Mouse (Mus musculus): ENCODE results near the gene Plin4. TPM values are rescaled to one million over a fixed set of nuclear protein-coding genes. Genes with fewer than 3 reads are reported as not detected.
A peak's percentile ranks its signal among the peaks of the same experiment; 100 is the strongest.

Gene Plin4
- total RNA-seq (2021), result 1 to 10 TPM; 5.0 to 7.4 TPM
- long read RNA-seq, experiment 1, partial matches to known transcripts, result 1 of 1 reads
- long read RNA-seq, experiment 1, other reads (novel, unspliced or antisense), result 0 of 1 reads
- long read RNA-seq, experiment 2, result 0 reads

GRCm38 (mm10) chr17:56109219-56110051 is at the start of gene Plin4:
Gene Plin4 (minus strand): TSS chr17:56109803.
- Histone ChIP-seq H3K27ac (peak within 1 kb of the TSS; percentile 72), H3K4me3 (peak within 1 kb of the TSS; percentile 1; the same call in 1 of the 2 replicates)
- no peak for TF ChIP-seq CTCF (IDR thresholded peaks at IDR 0.05)
- DNase-seq (ENCODE audit: extremely low spot score in 1 of 2, low spot score in 2 of 2), result no peak
- intact Hi-C loops (cut with DNase I), result no loop called here

DNA sequence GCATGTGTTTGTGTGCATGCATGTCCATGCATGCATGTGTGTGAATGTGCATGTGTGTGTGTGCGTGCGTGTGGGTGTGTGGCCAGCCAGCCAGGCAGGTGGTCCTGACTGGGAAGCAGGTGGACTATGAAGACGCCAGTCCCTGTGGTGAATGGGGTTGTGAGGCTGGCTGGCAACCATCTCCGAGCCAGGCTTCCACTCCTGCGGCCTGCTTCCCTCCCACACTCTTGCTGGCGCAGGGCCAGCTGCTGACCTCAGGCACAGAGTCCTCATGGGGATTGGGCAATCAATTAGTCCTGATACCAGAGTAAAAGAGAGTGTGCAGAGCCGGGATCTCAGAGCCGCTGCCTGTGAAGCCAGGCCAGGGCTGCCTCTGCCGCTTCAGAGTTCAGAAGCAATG is 44.0 kb upstream of the Plin4 start:
- Histone ChIP-seq H3K4me3 (no peak overlapping the region), H3K27ac (no peak overlapping the region)
- intact Hi-C loops (cut with DNase I), result no loop called here
- no peak for DNase-seq (ENCODE audit: extremely low spot score in 1 of 2, low spot score in 2 of 2)
- no peak for TF ChIP-seq CTCF (IDR thresholded peaks at IDR 0.05)

GRCm38 (mm10) chr17:56149897-56150296 is 40.3 kb upstream of the Plin4 start:
- no peak for TF ChIP-seq CTCF (IDR thresholded peaks at IDR 0.05)
- intact Hi-C loops (cut with DNase I), result no loop called here
- Histone ChIP-seq H3K4me3 (no peak overlapping the region), H3K27ac (no peak overlapping the region)
- DNase-seq (ENCODE audit: extremely low spot score in 1 of 2, low spot score in 2 of 2), result no peak

DNA sequence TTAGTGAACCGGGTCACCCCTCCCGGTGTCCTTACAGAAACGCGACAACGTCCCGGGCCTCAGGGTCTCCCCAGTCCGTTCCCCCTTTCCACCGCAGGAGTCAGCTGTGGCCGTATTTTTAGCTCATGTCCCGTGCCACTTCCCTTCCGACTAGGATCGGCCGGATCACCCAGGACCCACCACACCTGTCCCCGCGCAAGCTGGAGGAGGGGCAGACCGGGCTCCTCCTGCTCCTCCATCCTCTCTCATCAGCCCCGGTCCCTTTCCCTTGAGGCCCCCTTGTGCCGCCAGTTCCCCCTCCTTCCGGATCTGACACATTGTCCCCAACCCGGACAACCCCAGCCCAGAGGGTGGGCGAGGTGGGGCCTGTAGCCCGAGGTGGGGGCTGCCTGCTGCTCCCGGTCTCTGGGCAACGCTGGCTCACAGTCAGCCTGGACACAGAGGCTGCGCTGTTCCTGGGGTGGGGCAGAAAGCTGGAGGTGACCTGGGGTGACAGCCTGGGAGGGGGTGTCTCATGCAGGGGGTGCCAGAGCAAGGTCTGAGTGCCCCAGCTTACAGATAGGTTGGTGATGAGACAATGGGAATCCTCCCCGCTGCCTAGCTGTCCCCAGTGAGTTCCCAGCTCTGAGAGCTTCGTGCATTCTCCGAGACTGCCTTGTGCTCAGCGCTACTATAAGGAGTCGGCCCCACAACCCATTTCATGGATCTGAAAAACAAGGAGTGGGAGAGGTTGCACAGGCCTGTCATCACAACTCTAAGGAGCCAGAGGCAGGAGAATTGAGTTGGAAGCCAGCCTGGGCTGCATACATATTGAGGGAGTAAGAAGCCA is 39.4 kb upstream of the Plin4 start:
- H3K4me3 ChIP-seq, result peak overlapping the region; percentile 45
- H3K27ac ChIP-seq, result no peak overlapping the region; the same call in 1 of the 2 replicates
- TF ChIP-seq CTCF (IDR thresholded peaks at IDR 0.05), result no peak
- no peak for DNase-seq (ENCODE audit: extremely low spot score in 1 of 2, low spot score in 2 of 2)
- intact Hi-C loops (cut with DNase I), result no loop called here

DNA sequence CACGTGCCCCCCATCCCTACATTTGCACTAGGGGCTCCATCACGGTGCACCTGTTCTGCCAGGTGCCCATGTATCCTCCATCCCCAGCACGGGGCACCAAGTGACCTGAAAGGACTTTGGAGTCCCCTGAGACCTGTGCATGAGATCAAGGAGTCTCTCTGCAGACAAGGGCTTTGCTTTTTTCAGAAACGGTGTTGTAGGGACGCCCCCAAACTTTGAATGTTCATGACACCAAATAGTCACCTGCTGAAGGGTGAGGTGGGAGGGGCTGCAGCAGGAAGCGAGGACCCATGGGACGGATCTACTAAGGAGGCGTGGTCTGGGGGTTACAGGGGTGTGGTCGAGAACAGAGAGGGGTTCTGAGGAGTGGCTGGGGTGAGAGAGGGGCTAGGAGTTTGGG is 38.7 kb upstream of the Plin4 start:
- no peak overlapping the region for H3K4me3 ChIP-seq
- TF ChIP-seq CTCF (IDR thresholded peaks at IDR 0.05), result no peak
- intact Hi-C loops (cut with DNase I), result no loop called here
- no peak for DNase-seq (ENCODE audit: extremely low spot score in 1 of 2, low spot score in 2 of 2)
- H3K27ac ChIP-seq, result no peak overlapping the region

GRCm38 (mm10) chr17:56147420-56147819 is 37.8 kb upstream of the Plin4 start:
- intact Hi-C loops (cut with DNase I), result no loop called here
- Histone ChIP-seq H3K4me3 (no peak overlapping the region), H3K27ac (no peak overlapping the region)
- DNase-seq (ENCODE audit: extremely low spot score in 1 of 2, low spot score in 2 of 2), result no peak
- TF ChIP-seq CTCF (IDR thresholded peaks at IDR 0.05), result no peak

DNA sequence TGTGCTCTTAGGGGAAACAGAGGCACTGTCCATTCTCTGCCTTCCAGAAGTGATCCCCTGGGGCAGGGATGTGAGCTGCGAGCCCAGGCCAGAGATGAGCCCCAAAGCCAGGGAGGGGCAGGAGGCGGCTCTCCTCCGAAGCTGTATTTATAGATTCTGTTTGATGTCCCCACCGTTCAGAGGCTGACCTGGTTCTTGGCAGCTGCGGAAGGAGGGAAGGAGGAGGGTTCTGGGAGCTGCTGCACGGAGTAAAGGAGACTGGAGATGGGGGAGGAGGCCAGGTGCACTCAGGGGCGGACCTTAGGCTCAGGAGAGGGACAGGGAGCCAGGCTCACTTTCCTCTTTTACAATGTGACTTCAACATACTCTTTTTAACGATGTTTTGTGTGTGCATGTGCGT is 36.5 kb upstream of the Plin4 start:
- TF ChIP-seq CTCF (IDR thresholded peaks at IDR 0.05), result no peak
- DNase-seq (ENCODE audit: extremely low spot score in 1 of 2, low spot score in 2 of 2), result no peak
- no peak overlapping the region for H3K27ac ChIP-seq
- intact Hi-C loops (cut with DNase I), result no loop called here
- H3K4me3 ChIP-seq, result no peak overlapping the region

DNA sequence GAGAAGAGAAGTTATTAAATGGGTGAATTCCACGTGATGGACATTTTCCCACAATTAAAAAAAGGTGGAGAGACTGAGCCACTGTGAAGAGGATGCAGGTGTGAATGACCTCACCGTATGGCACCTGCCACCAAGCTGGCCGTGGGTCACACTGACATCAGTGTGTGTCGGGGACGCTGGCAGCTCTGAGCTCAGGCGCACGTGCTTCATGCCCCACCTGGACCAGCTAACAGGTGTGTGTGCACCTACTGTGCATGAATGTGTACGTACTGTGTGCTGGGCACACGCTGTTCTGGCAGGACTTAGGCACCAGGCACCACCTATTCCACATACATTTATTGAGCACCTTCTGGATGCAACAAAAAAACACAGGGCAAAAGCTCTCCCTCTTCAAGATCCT is 34.9 kb upstream of the Plin4 start:
- Histone ChIP-seq H3K27ac (no peak overlapping the region), H3K4me3 (no peak overlapping the region)
- intact Hi-C loops (cut with DNase I), result no loop called here
- TF ChIP-seq CTCF (IDR thresholded peaks at IDR 0.05), result no peak
- DNase-seq (ENCODE audit: extremely low spot score in 1 of 2, low spot score in 2 of 2), result no peak

DNA sequence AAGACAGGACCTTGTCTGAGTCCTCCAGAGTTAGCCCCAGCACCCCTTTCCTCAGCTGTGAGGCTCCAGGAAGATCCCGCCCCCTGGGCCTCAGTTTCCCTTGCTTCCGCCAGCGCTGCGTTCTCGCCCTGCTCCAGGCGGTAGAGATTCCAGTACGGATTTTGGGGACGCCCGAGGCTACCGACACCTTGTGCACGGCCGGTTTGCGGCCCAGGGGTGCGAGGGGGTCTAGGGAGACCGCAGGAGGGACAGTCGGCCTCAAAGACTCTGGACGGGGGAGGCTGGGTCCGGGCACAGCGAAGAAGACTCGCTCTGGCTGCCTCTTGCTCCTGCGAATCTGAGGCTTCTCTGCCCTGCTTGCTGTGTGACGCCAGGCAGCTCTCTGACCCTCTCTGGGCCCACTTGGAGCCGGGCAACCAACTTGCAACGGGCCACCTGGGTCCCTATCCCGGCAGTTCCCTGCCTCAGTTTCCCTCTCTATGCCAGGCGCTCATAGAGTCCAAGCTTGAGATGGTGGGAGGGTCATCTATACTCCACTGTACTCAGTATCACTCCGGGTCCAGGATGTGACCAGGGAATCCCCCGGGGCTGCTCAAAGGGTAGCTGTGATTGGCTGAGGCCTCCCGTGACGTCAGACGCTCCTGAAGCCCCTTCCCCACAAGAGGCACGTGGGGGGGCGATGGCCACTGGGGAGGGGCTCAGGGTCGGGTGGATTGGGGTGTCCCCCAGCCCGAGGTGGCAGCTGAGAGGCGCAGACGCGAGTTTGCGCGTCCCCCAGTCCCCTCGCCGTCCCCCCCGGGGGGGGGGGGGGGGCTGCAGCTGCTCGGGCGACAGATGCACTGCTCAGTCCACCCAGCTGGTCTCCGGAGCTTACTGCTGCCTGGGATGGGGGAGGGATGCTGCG is 32.4 kb upstream of the Plin4 start:
- TF ChIP-seq CTCF (IDR thresholded peaks at IDR 0.05), result no peak
- intact Hi-C loops (cut with DNase I), result no loop called here
- peak; percentile 66 to 81 for DNase-seq (ENCODE audit: extremely low spot score in 1 of 2, low spot score in 2 of 2)
- peak overlapping the region; percentile 82 for H3K27ac ChIP-seq
- peak overlapping the region; percentile 63 for H3K4me3 ChIP-seq

- TF ChIP-seq CTCF (IDR thresholded peaks at IDR 0.05), result no peak
- peak within 1 kb of the TSS; percentile 76 for H3K4me3 ChIP-seq
- intact Hi-C loops (cut with DNase I), result no loop called here
Measured at GRCm38 (mm10) chr17:56139858-56140595, 30.4 kb upstream of the Plin4 start, which contains the start of gene Sema6b. Gene Sema6b (minus strand): TSS chr17:56140343.

More at GRCm38 (mm10) chr17:56139858-56140595, 30.4 kb upstream of the Plin4 start, which contains the start of gene Sema6b:
- H3K27ac ChIP-seq, result peak within 1 kb of the TSS; percentile 95
- peak; percentile 84 to 90 for DNase-seq (ENCODE audit: extremely low spot score in 1 of 2, low spot score in 2 of 2)
